Mouse (Mus musculus): ENCODE measurements around the gene Ttc28. TPM values are rescaled to one million over a fixed set of nuclear protein-coding genes. Genes with fewer than 3 reads are reported as not detected.

Gene Ttc28
- polyA plus RNA-seq, 1 experiment from 2014 or later, result 11.7 TPM

DNA sequence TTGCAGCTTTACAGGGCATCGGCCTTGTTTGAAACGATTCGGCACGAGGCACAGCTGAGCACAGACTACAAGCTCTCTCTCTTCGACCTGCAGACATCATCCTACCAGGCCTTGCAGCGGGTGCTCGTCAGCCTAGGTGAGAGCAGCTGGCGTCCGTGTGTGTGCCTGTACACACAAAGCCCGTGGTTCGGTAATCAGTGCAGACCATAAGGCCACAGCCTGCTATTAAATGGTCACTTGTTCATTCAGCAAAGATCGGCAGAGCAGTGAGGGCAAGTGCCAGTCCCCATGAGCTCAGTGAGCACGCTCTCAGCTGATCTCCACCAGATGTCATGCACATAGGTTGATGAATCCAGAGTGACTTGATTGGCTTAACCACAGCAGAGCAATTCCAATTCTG lies 351.4 kb downstream of the Ttc28 start:
- Histone ChIP-seq H3K4me2 (ENCODE audit: low read depth, low read length) (no peak overlapping the region), H3K36me3 (replicated peaks; ENCODE audit: control insufficient read depth, insufficient read depth, low read depth, low read length) (no peaks in the 10 kb centered on the region), H3K9ac (replicated peaks; ENCODE audit: low read length) (no peak overlapping the region), H3K4me1 (ENCODE audit: control insufficient read depth, insufficient read depth, low read length) (peaks cover 26% of the 10 kb centered on the region), H3K9me3 (replicated peaks; ENCODE audit: control insufficient read depth, low read length) (no peaks in the 10 kb centered on the region), H3K27me3 (ENCODE audit: control insufficient read depth, insufficient read depth, low read length) (no peaks in the 10 kb centered on the region), H3K4me3 (ENCODE audit: low read depth, low read length) (no peak overlapping the region), H3K27ac (replicated peaks; ENCODE audit: low read depth, low read length) (no peak overlapping the region)
- no peak for ATAC-seq (replicated peaks; ENCODE audit: insufficient number of reproducible peaks, low FRiP score, low TSS enrichment, low read depth)
- no peak for DNase-seq (ENCODE audit: low spot score)
- 64% methylated on average over 13 of the region's 13 CpGs for whole genome bisulfite sequencing

DNA sequence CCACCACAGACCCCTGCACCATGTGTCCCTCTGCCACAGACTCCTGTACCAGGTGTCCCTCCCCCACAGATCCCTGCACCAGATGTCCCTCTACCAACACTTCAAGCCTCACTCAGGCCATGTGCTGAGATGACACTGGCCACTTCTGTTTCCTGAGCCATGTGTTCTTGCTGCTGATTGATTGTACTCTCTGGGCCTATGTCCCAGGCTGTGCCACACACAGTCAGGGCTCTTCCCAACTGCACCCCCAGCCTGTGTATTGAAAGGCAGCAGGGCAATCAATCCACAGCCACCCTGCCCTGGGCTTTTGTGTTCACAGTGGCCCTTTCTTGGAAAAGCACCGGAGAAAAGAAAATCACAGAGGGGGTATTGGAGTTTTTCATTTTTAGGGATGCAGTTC lies 352.2 kb downstream of the Ttc28 start:
- Histone ChIP-seq H3K4me1 (ENCODE audit: control insufficient read depth, insufficient read depth, low read length) (peaks cover 26% of the 10 kb centered on the region), H3K27ac (replicated peaks; ENCODE audit: low read depth, low read length) (no peak overlapping the region), H3K27me3 (ENCODE audit: control insufficient read depth, insufficient read depth, low read length) (no peaks in the 10 kb centered on the region), H3K4me3 (ENCODE audit: low read depth, low read length) (no peak overlapping the region), H3K9ac (replicated peaks; ENCODE audit: low read length) (no peak overlapping the region), H3K9me3 (replicated peaks; ENCODE audit: control insufficient read depth, low read length) (no peaks in the 10 kb centered on the region), H3K4me2 (ENCODE audit: low read depth, low read length) (no peak overlapping the region), H3K36me3 (replicated peaks; ENCODE audit: control insufficient read depth, insufficient read depth, low read depth, low read length) (no peaks in the 10 kb centered on the region)
- DNase-seq (ENCODE audit: low spot score), result no peak
- no peak for ATAC-seq (replicated peaks; ENCODE audit: insufficient number of reproducible peaks, low FRiP score, low TSS enrichment, low read depth)
- WGBS, result 56% methylated on average over 1 of the region's 1 CpGs

DNA sequence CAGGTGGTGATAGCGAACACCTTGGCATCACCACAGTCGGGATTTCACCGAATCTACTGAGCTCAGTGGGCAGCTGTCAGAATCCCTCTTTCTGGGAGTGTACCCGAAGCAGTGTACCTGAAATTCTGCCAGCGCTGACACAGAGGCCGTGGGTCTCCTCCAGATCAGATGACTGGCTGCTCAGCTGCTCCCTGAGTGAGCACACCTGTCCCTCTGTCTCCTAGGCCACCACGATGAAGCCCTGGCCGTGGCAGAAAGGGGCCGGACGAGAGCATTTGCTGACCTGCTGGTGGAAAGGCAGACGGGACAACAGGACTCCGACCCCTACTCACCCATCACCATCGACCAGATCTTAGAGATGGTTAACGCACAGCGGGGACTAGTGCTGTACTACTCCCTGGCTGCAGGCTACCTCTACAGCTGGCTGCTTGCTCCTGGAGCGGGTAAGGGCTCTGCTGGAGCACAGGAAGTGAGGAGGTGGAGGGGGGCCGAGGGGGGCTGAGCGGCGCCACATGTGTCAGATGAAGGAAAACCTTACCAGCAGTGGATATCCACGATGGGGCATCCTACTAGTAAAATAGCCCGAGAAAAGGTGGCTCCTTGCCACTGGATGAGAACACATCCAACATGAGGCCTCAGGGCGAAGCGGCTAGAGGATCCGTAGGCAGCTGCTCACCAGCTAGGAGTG lies 353.6 kb downstream of the Ttc28 start:
- ATAC-seq (replicated peaks; ENCODE audit: insufficient number of reproducible peaks, low FRiP score, low TSS enrichment, low read depth), result 0 out of 2 replicates have a peak, but pooled peaks have one; percentile 37
- no peaks in the 10 kb centered on the region for H3K9me3 ChIP-seq (replicated peaks; ENCODE audit: control insufficient read depth, low read length)
- no peaks in the 10 kb centered on the region for H3K27me3 ChIP-seq (ENCODE audit: control insufficient read depth, insufficient read depth, low read length)
- H3K4me2 ChIP-seq (ENCODE audit: low read depth, low read length), result no peak overlapping the region
- H3K4me3 ChIP-seq (ENCODE audit: low read depth, low read length), result no peak overlapping the region
- DNase-seq (ENCODE audit: low spot score), result no peak
- 53% methylated on average over 24 of the region's 24 CpGs for WGBS
- no peaks in the 10 kb centered on the region for H3K36me3 ChIP-seq (replicated peaks; ENCODE audit: control insufficient read depth, insufficient read depth, low read depth, low read length)
- no peak overlapping the region for H3K9ac ChIP-seq (replicated peaks; ENCODE audit: low read length)
- no peak overlapping the region for H3K27ac ChIP-seq (replicated peaks; ENCODE audit: low read depth, low read length)
- peaks cover 16% of the 10 kb centered on the region for H3K4me1 ChIP-seq (ENCODE audit: control insufficient read depth, insufficient read depth, low read length)

DNA sequence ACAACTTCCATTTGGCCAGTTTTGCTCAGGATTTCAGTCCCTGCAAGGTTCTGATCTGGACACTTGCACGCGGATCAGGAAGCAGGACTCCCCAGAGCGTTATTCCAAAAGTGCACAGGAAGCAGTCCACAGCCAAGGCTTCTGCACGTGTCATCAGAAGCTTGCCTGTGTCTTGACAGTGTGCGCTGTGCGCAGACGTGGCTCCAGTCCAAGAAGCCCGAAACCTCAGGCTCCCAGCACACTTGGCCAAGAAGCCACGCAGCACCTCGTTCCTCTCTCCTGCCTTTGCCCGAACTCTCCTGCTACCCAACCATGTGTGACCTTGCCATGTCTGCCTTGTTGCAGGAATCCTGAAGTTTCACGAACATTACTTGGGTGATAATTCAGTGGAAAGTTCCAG lies 355.5 kb downstream of the Ttc28 start:
- no peaks in the 10 kb centered on the region for H3K27me3 ChIP-seq (ENCODE audit: control insufficient read depth, insufficient read depth, low read length)
- H3K9me3 ChIP-seq (replicated peaks; ENCODE audit: control insufficient read depth, low read length), result no peaks in the 10 kb centered on the region
- H3K4me1 ChIP-seq (ENCODE audit: control insufficient read depth, insufficient read depth, low read length), result peaks cover 4% of the 10 kb centered on the region; the same call in 1 of the 2 replicates
- 84% methylated on average over 12 of the region's 12 CpGs for WGBS
- DNase-seq (ENCODE audit: low spot score) (no peak), ATAC-seq (replicated peaks; ENCODE audit: insufficient number of reproducible peaks, low FRiP score, low TSS enrichment, low read depth) (no peak)
- H3K4me2 ChIP-seq (ENCODE audit: low read depth, low read length), result no peak overlapping the region
- no peak overlapping the region for H3K4me3 ChIP-seq (ENCODE audit: low read depth, low read length)
- H3K9ac ChIP-seq (replicated peaks; ENCODE audit: low read length), result no peak overlapping the region
- no peaks in the 10 kb centered on the region for H3K36me3 ChIP-seq (replicated peaks; ENCODE audit: control insufficient read depth, insufficient read depth, low read depth, low read length)
- no peak overlapping the region for H3K27ac ChIP-seq (replicated peaks; ENCODE audit: low read depth, low read length)

DNA sequence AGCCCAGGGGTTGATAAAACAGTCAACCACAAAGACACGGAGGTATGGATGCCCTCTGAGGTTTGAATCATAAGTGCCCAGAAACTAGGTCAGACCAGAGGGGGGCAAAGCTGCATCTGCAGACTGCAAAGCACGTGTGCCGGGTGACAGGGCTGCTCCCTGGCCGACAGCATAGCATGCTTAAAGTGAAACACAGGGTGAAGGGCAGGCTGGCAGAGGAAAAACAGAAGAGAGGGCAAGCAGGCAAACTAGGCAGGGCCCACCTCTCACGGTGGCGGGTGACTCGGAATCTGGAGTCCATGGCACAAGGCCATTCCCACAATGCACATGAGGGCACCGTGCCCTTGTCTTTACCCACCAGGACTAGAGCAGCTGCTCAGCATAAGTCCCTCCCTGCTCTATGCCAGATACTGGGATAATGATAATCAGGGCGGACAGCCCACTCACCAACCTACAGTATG lies 357.6 kb downstream of the Ttc28 start:
- Histone ChIP-seq H3K27me3 (ENCODE audit: control insufficient read depth, insufficient read depth, low read length) (no peaks in the 10 kb centered on the region), H3K4me1 (ENCODE audit: control insufficient read depth, insufficient read depth, low read length) (peaks cover 4% of the 10 kb centered on the region; the same call in 1 of the 2 replicates), H3K4me3 (ENCODE audit: low read depth, low read length) (no peak overlapping the region), H3K9ac (replicated peaks; ENCODE audit: low read length) (no peak overlapping the region), H3K9me3 (replicated peaks; ENCODE audit: control insufficient read depth, low read length) (no peaks in the 10 kb centered on the region), H3K36me3 (replicated peaks; ENCODE audit: control insufficient read depth, insufficient read depth, low read depth, low read length) (no peaks in the 10 kb centered on the region; the same call in 1 of the 2 replicates), H3K4me2 (ENCODE audit: low read depth, low read length) (no peak overlapping the region), H3K27ac (replicated peaks; ENCODE audit: low read depth, low read length) (no peak overlapping the region)
- 89% methylated on average over 9 of the region's 9 CpGs for WGBS
- ATAC-seq (replicated peaks; ENCODE audit: insufficient number of reproducible peaks, low FRiP score, low TSS enrichment, low read depth), result no peak
- DNase-seq (ENCODE audit: low spot score), result no peak

DNA sequence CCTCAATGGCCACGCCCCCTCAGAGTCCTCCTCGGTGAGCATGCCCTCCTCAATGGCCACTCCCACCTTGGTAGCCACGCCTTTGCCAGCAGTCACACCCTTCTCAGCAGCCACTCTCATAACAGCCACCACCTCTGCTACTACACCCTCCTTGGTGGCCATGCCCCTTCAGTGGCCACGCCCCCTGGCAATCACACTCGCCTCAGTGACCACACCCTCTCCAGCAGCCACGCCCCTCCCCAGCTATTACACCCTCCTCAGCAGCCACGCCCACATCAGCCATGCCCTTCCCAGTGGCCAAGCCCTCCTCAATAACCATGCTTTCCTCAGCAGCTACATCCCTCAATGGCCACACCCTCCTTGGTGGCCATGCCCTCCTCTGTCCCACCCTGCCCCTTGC lies 359.6 kb downstream of the Ttc28 start:
- H3K9me3 ChIP-seq (replicated peaks; ENCODE audit: control insufficient read depth, low read length), result no peaks in the 10 kb centered on the region
- H3K27ac ChIP-seq (replicated peaks; ENCODE audit: low read depth, low read length), result no peak overlapping the region
- DNase-seq (ENCODE audit: low spot score), result no peak
- WGBS, result 31% methylated on average over 7 of the region's 7 CpGs
- H3K4me1 ChIP-seq (ENCODE audit: control insufficient read depth, insufficient read depth, low read length), result peaks cover 3% of the 10 kb centered on the region; the same call in 1 of the 2 replicates
- no peak overlapping the region for H3K4me2 ChIP-seq (ENCODE audit: low read depth, low read length)
- H3K9ac ChIP-seq (replicated peaks; ENCODE audit: low read length), result no peak overlapping the region
- no peaks in the 10 kb centered on the region for H3K27me3 ChIP-seq (ENCODE audit: control insufficient read depth, insufficient read depth, low read length)
- ATAC-seq (replicated peaks; ENCODE audit: insufficient number of reproducible peaks, low FRiP score, low TSS enrichment, low read depth), result no peak
- H3K36me3 ChIP-seq (replicated peaks; ENCODE audit: control insufficient read depth, insufficient read depth, low read depth, low read length), result no peaks in the 10 kb centered on the region; the same call in 1 of the 2 replicates
- H3K4me3 ChIP-seq (ENCODE audit: low read depth, low read length), result no peak overlapping the region

DNA sequence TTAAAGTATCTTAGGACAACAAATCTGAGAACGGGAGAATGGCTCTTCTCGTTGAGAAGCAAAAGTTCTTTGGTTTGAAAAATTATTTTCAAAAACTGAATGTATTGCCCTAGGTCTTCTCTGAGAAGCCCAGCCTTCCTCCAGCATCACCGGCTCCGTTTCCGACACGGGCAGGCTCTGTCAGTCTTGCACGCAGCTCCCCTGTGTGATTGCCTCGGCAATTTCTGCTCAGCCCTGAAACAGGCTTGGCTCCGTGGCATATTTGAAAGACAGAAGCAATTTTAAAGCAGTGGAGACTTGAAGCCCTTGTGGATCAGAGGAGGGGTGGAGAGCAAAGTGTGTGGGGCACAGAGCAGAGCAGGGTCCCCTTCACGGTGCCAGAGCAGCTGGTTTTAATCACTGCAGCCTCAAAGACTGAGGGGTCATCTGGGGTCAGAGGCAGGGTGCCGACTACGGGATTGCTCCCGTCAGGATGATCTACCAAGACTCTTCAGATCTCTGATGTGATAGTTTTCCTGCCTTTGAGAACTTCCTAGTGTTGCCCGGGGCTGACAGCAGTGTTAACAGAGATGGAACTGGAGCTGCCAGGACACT lies 363.9 kb downstream of the Ttc28 start:
- Histone ChIP-seq H3K4me1 (ENCODE audit: control insufficient read depth, insufficient read depth, low read length) (peaks cover 3% of the 10 kb centered on the region; the same call in 1 of the 2 replicates), H3K9ac (replicated peaks; ENCODE audit: low read length) (no peak overlapping the region)
- peak; percentile 75 for DNase-seq (ENCODE audit: low spot score)

DNA sequence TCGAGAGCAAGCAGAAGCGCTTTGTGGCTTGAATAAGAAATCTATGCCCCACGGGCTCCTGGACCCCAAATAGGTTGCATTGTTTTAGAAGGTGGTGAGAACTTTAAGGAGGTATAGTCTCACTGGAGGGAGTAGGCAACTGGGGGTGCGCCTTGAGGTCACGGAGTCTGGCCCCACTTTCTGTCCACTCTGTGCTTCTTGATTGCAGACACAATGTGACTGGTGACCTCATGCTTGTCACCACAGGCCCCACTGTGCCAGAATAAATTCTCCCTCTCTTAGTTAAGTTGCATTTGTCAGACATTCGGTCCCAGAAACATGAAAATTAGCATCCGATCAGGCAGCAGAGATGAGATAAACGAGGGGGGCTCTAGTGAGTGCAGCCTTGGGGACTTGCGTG lies 364.5 kb downstream of the Ttc28 start:
- Histone ChIP-seq H3K36me3 (replicated peaks; ENCODE audit: control insufficient read depth, insufficient read depth, low read depth, low read length) (no peaks in the 10 kb centered on the region; the same call in 1 of the 2 replicates), H3K9ac (replicated peaks; ENCODE audit: low read length) (no peak overlapping the region), H3K4me2 (ENCODE audit: low read depth, low read length) (no peak overlapping the region), H3K4me1 (ENCODE audit: control insufficient read depth, insufficient read depth, low read length) (peaks cover 3% of the 10 kb centered on the region; the same call in 1 of the 2 replicates), H3K4me3 (ENCODE audit: low read depth, low read length) (no peak overlapping the region), H3K27me3 (ENCODE audit: control insufficient read depth, insufficient read depth, low read length) (no peaks in the 10 kb centered on the region), H3K27ac (replicated peaks; ENCODE audit: low read depth, low read length) (no peak overlapping the region), H3K9me3 (replicated peaks; ENCODE audit: control insufficient read depth, low read length) (no peaks in the 10 kb centered on the region)
- 27% methylated on average over 9 of the region's 9 CpGs for WGBS
- ATAC-seq (replicated peaks; ENCODE audit: insufficient number of reproducible peaks, low FRiP score, low TSS enrichment, low read depth) (no peak), DNase-seq (ENCODE audit: low spot score) (no peak)

More for the DNA sequence above, 363.9 kb downstream of the Ttc28 start:
- Histone ChIP-seq H3K4me2 (ENCODE audit: low read depth, low read length) (no peak overlapping the region), H3K36me3 (replicated peaks; ENCODE audit: control insufficient read depth, insufficient read depth, low read depth, low read length) (no peaks in the 10 kb centered on the region; the same call in 1 of the 2 replicates), H3K27ac (replicated peaks; ENCODE audit: low read depth, low read length) (no peak overlapping the region), H3K9me3 (replicated peaks; ENCODE audit: control insufficient read depth, low read length) (no peaks in the 10 kb centered on the region), H3K4me3 (ENCODE audit: low read depth, low read length) (no peak overlapping the region), H3K27me3 (ENCODE audit: control insufficient read depth, insufficient read depth, low read length) (no peaks in the 10 kb centered on the region)
- no peak for ATAC-seq (replicated peaks; ENCODE audit: insufficient number of reproducible peaks, low FRiP score, low TSS enrichment, low read depth)
- WGBS, result 13% methylated on average over 14 of the region's 14 CpGs

Measured in embryonic facial prominence, embryonic 11.5 days (tissue).